Mouse (Mus musculus) myocyte (in vitro differentiated cells): ENCODE data around the gene Cep164. TPM values are rescaled to one million over a fixed set of nuclear protein-coding genes. Genes with fewer than 3 reads are reported as not detected.

Experiments
- H3K27me3 ChIP-seq: one replicate; pipeline ENCODE4 v1.6.1; 2011; ENCODE audit not compliant: control insufficient read depth, insufficient read depth, insufficient read length
- H3K36me3 ChIP-seq: one replicate; pipeline ENCODE4 v1.6.1; 2011; ENCODE audit not compliant: control insufficient read depth, insufficient read depth
- H3K4me2 ChIP-seq: one replicate; pipeline ENCODE4 v1.6.1; 2011; ENCODE audit warnings: low read depth, control low read depth
- H3K4me3 ChIP-seq: one replicate; pipeline ENCODE4 v1.5.1; 2011; ENCODE audit warnings: mild to moderate bottlenecking, control low read depth, moderate library complexity
- H3K79me2 ChIP-seq: one replicate; pipeline ENCODE4 v1.6.1; 2011; ENCODE audit not compliant: control insufficient read depth, insufficient read depth
- H3ac ChIP-seq: one replicate; pipeline ENCODE4 v1.6.1; 2011; ENCODE audit not compliant: control insufficient read depth, insufficient read length
- CEBPB ChIP-seq: IDR thresholded peaks from 2 replicates; pipeline ENCODE4 v1.6.1; 2011; ENCODE audit warnings: mild to moderate bottlenecking, moderate library complexity; ENCODE audit not compliant: poor library complexity, insufficient read depth, severe bottlenecking
- E2F4 ChIP-seq: IDR thresholded peaks from one replicate; pipeline ENCODE4 v1.6.1; 2011; ENCODE audit warnings: mild to moderate bottlenecking, control low read depth, moderate library complexity; ENCODE audit not compliant: insufficient read depth
- MAX ChIP-seq: IDR thresholded peaks from one replicate; pipeline ENCODE4 v1.6.1; 2011; ENCODE audit warnings: low read depth, mild to moderate bottlenecking, control low read depth
- MYOD1 ChIP-seq, 3 experiments: IDR thresholded peaks; one replicate each; pipeline ENCODE4 v1.6.1; 2011; ENCODE audit warnings: control low read depth in 2 of 3, low read depth in 2 of 3, mild to moderate bottlenecking in 2 of 3, moderate library complexity in 1 of 3; ENCODE audit not compliant: insufficient read length in 2 of 3, control insufficient read depth in 1 of 3
- MYOG ChIP-seq, 3 experiments: IDR thresholded peaks; one replicate each; pipeline ENCODE4 v1.6.1; 2011; ENCODE audit warnings: control low read depth in 2 of 3, low read depth in 2 of 3, mild to moderate bottlenecking in 2 of 3; ENCODE audit not compliant: insufficient read length in 2 of 3, control insufficient read depth in 1 of 3, insufficient read depth in 1 of 3
- POLR2A ChIP-seq: IDR thresholded peaks from one replicate; pipeline ENCODE4 v1.6.1; 2011; ENCODE audit warnings: low read depth, mild to moderate bottlenecking, control low read depth, moderate library complexity; ENCODE audit not compliant: insufficient read length
- POLR2AphosphoS2 ChIP-seq: IDR thresholded peaks from one replicate; pipeline ENCODE4 v1.6.1; 2011; ENCODE audit warnings: low read depth, control low read depth; ENCODE audit not compliant: insufficient read length
- REST ChIP-seq: IDR thresholded peaks from one replicate; pipeline ENCODE4 v1.6.1; 2011; ENCODE audit warnings: mild to moderate bottlenecking, control low read depth, moderate library complexity; ENCODE audit not compliant: insufficient read depth, insufficient read length
- SRF ChIP-seq: IDR thresholded peaks from one replicate; pipeline ENCODE4 v1.6.1; 2011; ENCODE audit warnings: low read depth; ENCODE audit not compliant: control insufficient read depth, insufficient read length
- TCF12 ChIP-seq: IDR thresholded peaks from one replicate; pipeline ENCODE4 v1.6.1; 2011; ENCODE audit warnings: mild to moderate bottlenecking, control low read depth; ENCODE audit not compliant: poor library complexity, insufficient read depth, severe bottlenecking
- TCF3 ChIP-seq: IDR thresholded peaks from one replicate; pipeline ENCODE4 v1.6.1; 2011; ENCODE audit warnings: low read depth, control low read depth; ENCODE audit not compliant: insufficient read length
- USF1 ChIP-seq: IDR thresholded peaks from one replicate; pipeline ENCODE4 v1.6.1; 2011; ENCODE audit warnings: low read depth, mild to moderate bottlenecking, control low read depth, moderate library complexity
- polyA plus RNA-seq: library from polyadenylated mRNA; unstranded; fragments of >200 nt; fragmentation: generic; extraction: Trizol; gene quantifications from one replicate; pipeline ENCODE4 v1.2.1, GENCODE M21; 2012; ENCODE audit warnings: missing spikeins

Gene Cep164
- polyA plus RNA-seq, 1 experiment, result 7.7 TPM

- peak within 1 kb of the TSS; percentile 76 for H3K4me3 ChIP-seq
- H3ac ChIP-seq, result peak within 1 kb of the TSS; percentile 46
- TF ChIP-seq CEBPB (no peak), MYOG (IDR thresholded peaks at IDR 0.05; ENCODE audit: control insufficient read depth in 1 of 3, insufficient read depth in 1 of 3, insufficient read length in 2 of 3, low read depth in 2 of 3) (no peak), MYOD1 (IDR thresholded peaks at IDR 0.05; ENCODE audit: control insufficient read depth in 1 of 3, insufficient read length in 2 of 3, low read depth in 2 of 3) (no peak), POLR2AphosphoS2 (peak; percentile 88), MAX (no peak), REST (no peak), E2F4 (no peak), POLR2A (peak; percentile 91), TCF12 (no peak), USF1 (no peak)
- no peaks in the 10 kb centered on the region for H3K36me3 ChIP-seq
- peak within 1 kb of the TSS; percentile 83 for H3K4me2 ChIP-seq
- peaks cover 43% of the 10 kb centered on the region for H3K79me2 ChIP-seq
- no peaks in the 10 kb centered on the region for H3K27me3 ChIP-seq
These were observed 10.1 kb upstream of the Cep164 start, which contains the start of gene Bace1 for GRCm38 (mm10) chr9:45838434-45839138. Bace1 (plus strand) TSS chr9:45838580.

- TF ChIP-seq POLR2AphosphoS2 (no peak), CEBPB (no peak), MYOD1 (IDR thresholded peaks at IDR 0.05; ENCODE audit: control insufficient read depth in 1 of 3, insufficient read length in 2 of 3, low read depth in 2 of 3) (no peak), MYOG (IDR thresholded peaks at IDR 0.05; ENCODE audit: control insufficient read depth in 1 of 3, insufficient read depth in 1 of 3, insufficient read length in 2 of 3, low read depth in 2 of 3) (no peak), REST (no peak), TCF3 (no peak), POLR2A (no peak), TCF12 (no peak), SRF (no peak), USF1 (no peak)
- H3K79me2 ChIP-seq, result peaks cover 43% of the 10 kb centered on the region
- H3K4me3 ChIP-seq, result peak overlapping the region; percentile 76
- no peaks in the 10 kb centered on the region for H3K36me3 ChIP-seq
- peak overlapping the region; percentile 46 for H3ac ChIP-seq
- peak overlapping the region; percentile 83 for H3K4me2 ChIP-seq
- H3K27me3 ChIP-seq, result no peaks in the 10 kb centered on the region
These were observed 9.6 kb upstream of the Cep164 start for GRCm38 (mm10) chr9:45838069-45838433.

GRCm38 (mm10) chr9:45833461-45833860, 5.0 kb upstream of the Cep164 start:
- H3K4me2 ChIP-seq, result no peak overlapping the region
- no peak for TF ChIP-seq POLR2AphosphoS2
- no peak for TF ChIP-seq SRF
- no peak for TF ChIP-seq POLR2A
- no peak for TF ChIP-seq E2F4
- TF ChIP-seq MYOG (IDR thresholded peaks at IDR 0.05; ENCODE audit: control insufficient read depth in 1 of 3, insufficient read depth in 1 of 3, insufficient read length in 2 of 3, low read depth in 2 of 3), result no peak
- no peak for TF ChIP-seq TCF12
- TF ChIP-seq CEBPB, result no peak
- TF ChIP-seq USF1, result no peak
- no peak for TF ChIP-seq REST
- no peak for TF ChIP-seq TCF3
- TF ChIP-seq MAX, result no peak
- H3K36me3 ChIP-seq, result no peaks in the 10 kb centered on the region
- no peak overlapping the region for H3ac ChIP-seq
- H3K4me3 ChIP-seq, result no peak overlapping the region
- no peaks in the 10 kb centered on the region for H3K79me2 ChIP-seq
- no peaks in the 10 kb centered on the region for H3K27me3 ChIP-seq

- Histone ChIP-seq H3ac (no peak overlapping the region), H3K4me3 (no peak overlapping the region), H3K79me2 (no peaks in the 10 kb centered on the region), H3K36me3 (no peaks in the 10 kb centered on the region), H3K27me3 (no peaks in the 10 kb centered on the region), H3K4me2 (no peak overlapping the region)
- TF ChIP-seq REST (no peak), POLR2A (no peak), TCF3 (no peak), POLR2AphosphoS2 (no peak), MYOG (IDR thresholded peaks at IDR 0.05; ENCODE audit: control insufficient read depth in 1 of 3, insufficient read depth in 1 of 3, insufficient read length in 2 of 3, low read depth in 2 of 3) (no peak), TCF12 (no peak), MYOD1 (IDR thresholded peaks at IDR 0.05; ENCODE audit: control insufficient read depth in 1 of 3, insufficient read length in 2 of 3, low read depth in 2 of 3) (no peak), E2F4 (no peak), USF1 (no peak), SRF (no peak), MAX (no peak), CEBPB (no peak)
These were observed 4.4 kb upstream of the Cep164 start for GRCm38 (mm10) chr9:45832898-45833297.
